Mouse (Mus musculus) CH12.LX (cell line): ENCODE data around the gene Tmem150a. TPM values are rescaled to one million over a fixed set of nuclear protein-coding genes. Genes with fewer than 3 reads are reported as not detected.

Source experiments
- DNase-seq: peaks from one replicate; pipeline ENCODE4 v3.0.0-alpha.2; 2013; ENCODE audit errors: extremely low read depth
- H3K27ac ChIP-seq: 2 replicates; pipeline ENCODE4 v1.5.1; 2012; ENCODE audit warnings: low read depth, mild to moderate bottlenecking, control low read depth, moderate library complexity; ENCODE audit not compliant: insufficient read depth
- H3K27me3 ChIP-seq: replicated peaks from 2 replicates; pipeline ENCODE3; 2012; ENCODE audit warnings: inconsistent platforms
- H3K36me3 ChIP-seq, 2 experiments: replicated peaks in 1 of 2; 2 replicates each; pipeline versions ENCODE3 to v1.6.1; 2012; ENCODE audit warnings: inconsistent platforms in 1 of 2, low read length in 1 of 2, mild to moderate bottlenecking in 1 of 2, mixed read lengths in 1 of 2, moderate library complexity in 1 of 2; ENCODE audit not compliant: control insufficient read depth in 1 of 2, insufficient read depth in 1 of 2
- H3K4me1 ChIP-seq, 2 experiments: 2 replicates each; pipeline ENCODE4 v1.6.1; 2012; ENCODE audit warnings: inconsistent platforms in 1 of 2, moderate library complexity in 1 of 2; ENCODE audit not compliant: insufficient read depth in 2 of 2, control insufficient read depth in 1 of 2
- H3K4me2 ChIP-seq: 2 replicates; pipeline ENCODE4 v1.6.1; 2012; ENCODE audit warnings: low read depth, mild to moderate bottlenecking, control low read depth; ENCODE audit not compliant: poor library complexity, insufficient read depth, severe bottlenecking
- H3K4me3 ChIP-seq, 3 experiments: fragments of 150-350 bp in 1 of 3; sonication (generic) in 1 of 3; replicated peaks in 1 of 3; 2 replicates each; pipeline versions ENCODE3 to v1.5.1; 2011 to 2012; ENCODE audit warnings: low read depth in 2 of 3, low read length in 2 of 3, mild to moderate bottlenecking in 2 of 3, moderate library complexity in 2 of 3, control low read depth in 1 of 3, improper control_type of control experiment in 1 of 3, inconsistent platforms in 1 of 3, mixed read lengths in 1 of 3; ENCODE audit not compliant: poor library complexity in 1 of 3
- H3K79me2 ChIP-seq: replicated peaks from 2 replicates; pipeline ENCODE4 v1.6.1; 2012; ENCODE audit warnings: mild to moderate bottlenecking, moderate library complexity; ENCODE audit not compliant: control insufficient read depth, poor library complexity, insufficient read depth, severe bottlenecking; ENCODE audit errors: extremely low read depth
- H3K9ac ChIP-seq: 2 replicates; pipeline ENCODE4 v1.6.1; 2012; ENCODE audit warnings: low read depth, mild to moderate bottlenecking, control low read depth, moderate library complexity; ENCODE audit not compliant: insufficient read depth
- H3K9me3 ChIP-seq: replicated peaks from 2 replicates; pipeline ENCODE3; 2012; ENCODE audit warnings: low read length, inconsistent platforms, mixed read lengths
- BHLHE40 ChIP-seq: IDR thresholded peaks from 2 replicates; pipeline ENCODE4 v1.6.1; 2011; ENCODE audit warnings: mild to moderate bottlenecking, low read depth, low read length, improper control_type of control experiment
- CHD2 ChIP-seq: IDR thresholded peaks from 2 replicates; pipeline ENCODE4 v1.6.1; 2011; ENCODE audit warnings: low read length, improper control_type of control experiment
- CTCF ChIP-seq, 2 experiments: IDR thresholded peaks in 1 of 2; conservative IDR thresholded peaks in 1 of 2; 2 replicates each; pipeline ENCODE4 v1.5.1; 2011 to 2012; ENCODE audit warnings: low read depth in 2 of 2, low read length in 2 of 2, improper control_type of control experiment in 1 of 2, inconsistent platforms in 1 of 2, mild to moderate bottlenecking in 1 of 2, moderate library complexity in 1 of 2
- E2F4 ChIP-seq: IDR thresholded peaks from 2 replicates; pipeline ENCODE4 v1.6.1; 2011; ENCODE audit warnings: low read depth, low read length, improper control_type of control experiment; ENCODE audit not compliant: insufficient replicate concordance
- ELF1 ChIP-seq: IDR thresholded peaks from 2 replicates; pipeline ENCODE4 v1.6.1; 2014; ENCODE audit warnings: low read depth, mild to moderate bottlenecking, inconsistent platforms, low read length, improper control_type of control experiment
- EP300 ChIP-seq: IDR thresholded peaks from 2 replicates; pipeline ENCODE4 v1.6.1; 2011; ENCODE audit warnings: low read length, improper control_type of control experiment
- ETS1 ChIP-seq: conservative IDR thresholded peaks from 2 replicates; pipeline ENCODE4 v1.6.1; 2012; ENCODE audit warnings: low read depth, mild to moderate bottlenecking, inconsistent platforms, low read length, improper control_type of control experiment, moderate library complexity
- GABPA ChIP-seq: IDR thresholded peaks from 2 replicates; pipeline ENCODE4 v1.6.1; 2012; ENCODE audit warnings: low read depth, low read length, improper control_type of control experiment, inconsistent platforms; ENCODE audit not compliant: insufficient replicate concordance
- HCFC1 ChIP-seq: IDR thresholded peaks from 2 replicates; pipeline ENCODE4 v1.6.1; 2012; ENCODE audit warnings: low read depth, mild to moderate bottlenecking, inconsistent platforms, low read length, improper control_type of control experiment
- IRF4 ChIP-seq: IDR thresholded peaks from 2 replicates; pipeline ENCODE4 v1.6.1; 2014; ENCODE audit warnings: low read depth, mild to moderate bottlenecking, inconsistent platforms, low read length, improper control_type of control experiment
- JUN ChIP-seq: IDR thresholded peaks from 2 replicates; pipeline ENCODE4 v1.6.1; 2011; ENCODE audit warnings: low read depth, mild to moderate bottlenecking, low read length, improper control_type of control experiment, moderate library complexity; ENCODE audit not compliant: insufficient read depth
- JUND ChIP-seq: conservative IDR thresholded peaks from 2 replicates; pipeline ENCODE4 v1.6.1; 2011; ENCODE audit warnings: low read depth, low read length, improper control_type of control experiment
- MAFK ChIP-seq: IDR thresholded peaks from 2 replicates; pipeline ENCODE4 v1.6.1; 2011; ENCODE audit warnings: low read length, improper control_type of control experiment; ENCODE audit not compliant: insufficient replicate concordance
- MAX ChIP-seq: IDR thresholded peaks from 2 replicates; pipeline ENCODE4 v1.6.1; 2011; ENCODE audit warnings: low read length, improper control_type of control experiment
- MAZ ChIP-seq: IDR thresholded peaks from 2 replicates; pipeline ENCODE4 v1.6.1; 2012; ENCODE audit warnings: low read depth, mild to moderate bottlenecking, inconsistent platforms, low read length, improper control_type of control experiment, moderate library complexity
- MXI1 ChIP-seq: IDR thresholded peaks from 2 replicates; pipeline ENCODE4 v1.6.1; 2011; ENCODE audit warnings: mild to moderate bottlenecking, low read depth, low read length, improper control_type of control experiment
- NRF1 ChIP-seq: IDR thresholded peaks from 2 replicates; pipeline ENCODE4 v1.6.1; 2014; ENCODE audit warnings: low read depth, mild to moderate bottlenecking, inconsistent platforms, low read length, improper control_type of control experiment, moderate library complexity
- PAX5 ChIP-seq: IDR thresholded peaks from 2 replicates; pipeline ENCODE4 v1.6.1; 2012; ENCODE audit warnings: low read length, inconsistent platforms, mixed read lengths
- POLR2A ChIP-seq: IDR thresholded peaks from 2 replicates; pipeline ENCODE4 v1.6.1; 2011; ENCODE audit warnings: low read depth, mild to moderate bottlenecking, improper control_type of control experiment, low read length
- RAD21 ChIP-seq: IDR thresholded peaks from 2 replicates; pipeline ENCODE4 v1.6.1; 2011; ENCODE audit warnings: low read depth, mild to moderate bottlenecking, low read length, improper control_type of control experiment, moderate library complexity
- RCOR1 ChIP-seq: conservative IDR thresholded peaks from 2 replicates; pipeline ENCODE4 v1.6.1; 2012; ENCODE audit warnings: low read depth, mild to moderate bottlenecking, inconsistent platforms, low read length, improper control_type of control experiment
- SMC3 ChIP-seq: IDR thresholded peaks from 2 replicates; pipeline ENCODE4 v1.6.1; 2011; ENCODE audit warnings: low read depth, low read length, improper control_type of control experiment
- TCF12 ChIP-seq: IDR thresholded peaks from 2 replicates; pipeline ENCODE4 v1.6.1; 2014; ENCODE audit warnings: low read depth, mild to moderate bottlenecking, inconsistent platforms, low read length, improper control_type of control experiment
- USF2 ChIP-seq: conservative IDR thresholded peaks from 2 replicates; pipeline ENCODE4 v1.6.1; 2011; ENCODE audit warnings: low read depth, low read length, improper control_type of control experiment
- ZC3H11A ChIP-seq: IDR thresholded peaks from 2 replicates; pipeline ENCODE4 v1.6.1; 2012; ENCODE audit warnings: low read depth, mild to moderate bottlenecking, inconsistent platforms, low read length, improper control_type of control experiment
- ZKSCAN1 ChIP-seq: IDR thresholded peaks from 2 replicates; pipeline ENCODE4 v1.6.1; 2012; ENCODE audit warnings: low read depth, inconsistent platforms, low read length, improper control_type of control experiment, borderline replicate concordance
- ZMIZ1 ChIP-seq: IDR thresholded peaks from 2 replicates; pipeline ENCODE4 v1.6.1; 2012; ENCODE audit warnings: low read depth, mild to moderate bottlenecking, inconsistent platforms, low read length, improper control_type of control experiment
- dilution Hi-C: fragments of 300-500 bp; cut with MboI; formaldehyde crosslinking; loops from 2 replicates; pipeline ENCODE4 v1.14.3; 2020; ENCODE audit warnings: low sequenced_read_pairs; ENCODE audit not compliant: extremely low pct_unique_long_range_greater_than_20kb, extremely low pct_ligation_motif_present
- in situ Hi-C: fragments of 300-500 bp; cut with MboI; formaldehyde crosslinking; loops from 3 replicates; pipeline ENCODE4 v1.14.3; 2019; ENCODE audit warnings: low sequenced_read_pairs, low pct_ligation_motif_present, low pct_unique_long_range_greater_than_20kb, mixed read lengths
- polyA plus RNA-seq: library from polyadenylated mRNA; unstranded; fragments of >175 nt; gene quantifications from 2 replicates; pipeline ENCODE4 v1.2.1, GENCODE M21; 2012; ENCODE audit warnings: low read depth; ENCODE audit not compliant: insufficient read length
- total RNA-seq, 2 experiments: library from RNA; depleted of rRNA; stranded (reverse); fragments of 300-350 nt in 1 of 2; fragments of >200 nt in 1 of 2; gene quantifications; 2 replicates each; pipeline ENCODE4 v1.2.3; 2012 to 2014

Tmem150a gene
- total and polyA plus RNA-seq, 3 experiments: 0.24 to 0.93 (median 0.59) TPM

GRCm38 (mm10) chr6:72387816-72388215 is 32.6 kb downstream of the Tmem150a start:
- H3K27me3 ChIP-seq: no peaks in the 10 kb centered on the region
- no peak overlapping the region for H3K27ac ChIP-seq
- no peak overlapping the region for H3K9ac ChIP-seq
- peaks cover 7 to 47% of the 10 kb centered on the region in 2 experiments for H3K36me3 ChIP-seq
- TF ChIP-seq BHLHE40 (no peak), RCOR1 (no peak), PAX5 (no peak), RAD21 (no peak), MXI1 (no peak), EP300 (no peak), MAZ (no peak), MAX (no peak), E2F4 (no peak), HCFC1 (no peak), GABPA (no peak), ZC3H11A (no peak), TCF12 (no peak), ELF1 (no peak), CTCF (conservative IDR thresholded peaks at IDR 0.05 in 1 of 2, IDR thresholded peaks at IDR 0.05 in 1 of 2; ENCODE audit: low read depth in 2 of 2, low read length in 2 of 2) (no peak), ETS1 (no peak), MAFK (no peak), ZKSCAN1 (no peak), JUN (no peak), SMC3 (no peak)
- no peak for DNase-seq
- no peaks in the 10 kb centered on the region for H3K79me2 ChIP-seq
- peaks cover 3 to 16% of the 10 kb centered on the region in 2 experiments for H3K4me1 ChIP-seq
- in situ Hi-C loops: no loop called here
- no peak overlapping the region for H3K4me2 ChIP-seq
- dilution Hi-C loops: no loop called here
- H3K9me3 ChIP-seq: peaks cover 2% of the 10 kb centered on the region
- H3K4me3 ChIP-seq: no peak overlapping the region

GRCm38 (mm10) chr6:72388266-72388665 is 33.0 kb downstream of the Tmem150a start:
- peaks cover 3 to 16% of the 10 kb centered on the region in 2 experiments for H3K4me1 ChIP-seq
- no peak overlapping the region for H3K4me2 ChIP-seq
- no peak overlapping the region for H3K4me3 ChIP-seq
- no peak overlapping the region for H3K27ac ChIP-seq
- dilution Hi-C loops (no loop called here), in situ Hi-C loops (no loop called here)
- no peak overlapping the region for H3K9ac ChIP-seq
- H3K36me3 ChIP-seq: peaks cover 7 to 47% of the 10 kb centered on the region in 2 experiments
- H3K27me3 ChIP-seq: no peaks in the 10 kb centered on the region
- H3K79me2 ChIP-seq: no peaks in the 10 kb centered on the region
- TF ChIP-seq IRF4 (no peak), NRF1 (no peak), USF2 (no peak), MAX (no peak), POLR2A (no peak), TCF12 (no peak), CHD2 (no peak), JUND (no peak), EP300 (no peak), MAZ (no peak), GABPA (no peak), ZC3H11A (no peak), ZMIZ1 (no peak), RCOR1 (no peak)
- no peak for DNase-seq
- peaks cover 2% of the 10 kb centered on the region for H3K9me3 ChIP-seq
